ENCODE assay signal across 15 mouse cellular contexts in genomic region chr8:100939533-100939932, GRCm38 (mm10).
A peak's percentile ranks its signal among the peaks of the same experiment; 100 is the strongest.
DNase-seq lines count a peak whose midpoint lies in the region; ATAC-seq and TF ChIP-seq lines count a peak whose summit lies in the region.
"Had no signal": no experiment of that assay in that cellular context is flagged by ENCODE, and none has a peak within 500 bp of the region (broad histone marks: within the 10 kb centered on the region; RNA-seq: fewer than 3 reads in every experiment).

No protein-coding gene starts in this region.

- no peak overlapping the region for H3K4me3 ChIP-seq in forebrain, embryonic 14.5 days (ENCODE audit: low read depth, low read length)
- no peak overlapping the region for H3K4me3 ChIP-seq in midbrain, embryonic 12.5 days
- no peak overlapping the region for H3K4me3 ChIP-seq in heart, adult 2 months
- no peak overlapping the region for H3K4me3 ChIP-seq in thymus, adult 2 months (ENCODE audit: control insufficient read depth, insufficient read depth, low read length)

- TF ChIP-seq EP300 in heart, adult 2 months (IDR thresholded peaks at IDR 0.05; ENCODE audit: insufficient read depth, low read depth, low read length), result no peak

- H3K9ac ChIP-seq in forebrain, embryonic 14.5 days (ENCODE audit: low read length), result no peak overlapping the region
- no peak overlapping the region for H3K9ac ChIP-seq in midbrain, embryonic 12.5 days (replicated peaks)
- no peak overlapping the region for H3K9ac ChIP-seq in heart, adult 2 months (ENCODE audit: low read depth, low read length)
- H3K9ac ChIP-seq: lung, embryonic 14.5 days had no signal

- no peaks in the 10 kb centered on the region for H3K79me2 ChIP-seq in heart, adult 2 months (replicated peaks; ENCODE audit: control insufficient read depth, insufficient read depth, low read length)

- H3K36me3 ChIP-seq in forebrain, embryonic 14.5 days (ENCODE audit: control insufficient read depth, insufficient read depth, low read length), result no peaks in the 10 kb centered on the region
- H3K36me3 ChIP-seq in midbrain, embryonic 12.5 days, result no peaks in the 10 kb centered on the region
- no peaks in the 10 kb centered on the region for H3K36me3 ChIP-seq in heart, adult 2 months (ENCODE audit: control insufficient read depth, insufficient read depth, low read length)
- H3K36me3 ChIP-seq in thymus, adult 2 months (ENCODE audit: control insufficient read depth, insufficient read depth, low read length), result no peaks in the 10 kb centered on the region

- TF ChIP-seq CTCF in heart, adult 2 months (IDR thresholded peaks at IDR 0.05), result no peak
- no peak for TF ChIP-seq CTCF in thymus, adult 2 months (IDR thresholded peaks at IDR 0.05; ENCODE audit: borderline replicate concordance, control insufficient read depth, extremely low read depth, insufficient read depth, low read length, poor library complexity)

- H3K27ac ChIP-seq in forebrain, embryonic 14.5 days (ENCODE audit: low read depth, low read length), result no peak overlapping the region
- H3K27ac ChIP-seq in midbrain, embryonic 12.5 days (replicated peaks), result no peak overlapping the region
- no peak overlapping the region for H3K27ac ChIP-seq in heart, adult 2 months
- no peak overlapping the region for H3K27ac ChIP-seq in thymus, adult 2 months (ENCODE audit: control insufficient read depth, insufficient read depth, low read length)

- no peak overlapping the region for H3K4me2 ChIP-seq in forebrain, embryonic 14.5 days (ENCODE audit: low read length)
- H3K4me2 ChIP-seq in midbrain, embryonic 12.5 days (replicated peaks), result no peak overlapping the region
- H3K4me2 ChIP-seq: lung, embryonic 14.5 days had no signal

- H3K4me1 ChIP-seq in forebrain, embryonic 14.5 days (ENCODE audit: control insufficient read depth, insufficient read depth, low read length), result no peaks in the 10 kb centered on the region
- peaks cover 6% of the 10 kb centered on the region; the same call in 1 of the 2 replicates for H3K4me1 ChIP-seq in midbrain, embryonic 12.5 days
- no peaks in the 10 kb centered on the region for H3K4me1 ChIP-seq in heart, adult 2 months (ENCODE audit: control insufficient read depth, insufficient read depth, low read length)
- no peaks in the 10 kb centered on the region for H3K4me1 ChIP-seq in thymus, adult 2 months (replicated peaks; ENCODE audit: control insufficient read depth, insufficient read depth, low read length)

- peak; percentile 48 for DNase-seq in ES-CJ7 (ENCODE audit: low read depth, low spot score)
- DNase-seq in embryo, embryonic 10.5 days (ENCODE audit: low spot score), result peak; percentile 66
- peak; percentile 75 for DNase-seq in forebrain, embryonic 14.5 days (ENCODE audit: low spot score)
- DNase-seq in heart, adult 2 months, result no peak
- DNase-seq in thymus, adult 2 months, result no peak
- DNase-seq in layer of hippocampus, adult 9-10 months (ENCODE audit: low spot score), result no peak
- no peak for DNase-seq in thymus, postnatal 36 days
- DNase-seq: B cell, adult 2 months; cerebellum, adult 9-11 months; gastrocnemius, postnatal 10 days; kidney, postnatal 14 days; liver; lung, embryonic 14.5 days had no signal

- no peaks in the 10 kb centered on the region for H3K9me3 ChIP-seq in forebrain, embryonic 14.5 days (replicated peaks; ENCODE audit: control insufficient read depth, low read length)
- no peaks in the 10 kb centered on the region for H3K9me3 ChIP-seq in midbrain, embryonic 12.5 days

- ATAC-seq in forebrain, embryonic 14.5 days, result peak; percentile 76
- peak; percentile 97 for ATAC-seq in midbrain, embryonic 12.5 days (ENCODE audit: low FRiP score, low read depth)
- ATAC-seq: inflammation-experienced regulatory T-cells, adult 6 months had no signal

- no peaks in the 10 kb centered on the region for H3K27me3 ChIP-seq in forebrain, embryonic 14.5 days (replicated peaks; ENCODE audit: control insufficient read depth, insufficient read depth, low read length)
- no peaks in the 10 kb centered on the region for H3K27me3 ChIP-seq in midbrain, embryonic 12.5 days
- no peaks in the 10 kb centered on the region for H3K27me3 ChIP-seq in heart, adult 2 months (ENCODE audit: control insufficient read depth, insufficient read depth, low read length)
- H3K27me3 ChIP-seq in thymus, adult 2 months (ENCODE audit: control insufficient read depth, insufficient read depth, low read length), result no peaks in the 10 kb centered on the region

- no peak for TF ChIP-seq POLR2A in heart, adult 2 months (IDR thresholded peaks at IDR 0.05; ENCODE audit: insufficient read depth, low read depth, low read length)
- TF ChIP-seq POLR2A in thymus, adult 2 months (IDR thresholded peaks at IDR 0.05; ENCODE audit: control insufficient read depth, extremely low read depth, insufficient read depth, low read length, poor library complexity), result no peak

- intact Hi-C loops in heart, adult 2 months (cut with DNase I), result no loop called here

- 4% methylated on average over 4 of the region's 4 CpGs for WGBS in forebrain, embryonic 14.5 days
- 16% methylated on average over 4 of the region's 4 CpGs for WGBS in midbrain, embryonic 12.5 days
- whole genome bisulfite sequencing in heart, adult 2 months, result 43% methylated on average over 4 of the region's 4 CpGs
- WGBS in thymus, adult 2 months, result 81% methylated on average over 4 of the region's 4 CpGs

Comparison
In these comparisons a context has a peak if more than half of its experiments do, and no peak if none do; other contexts are left out.
1. DNase-seq: peak in ES-CJ7 (single experiment), embryo, embryonic 10.5 days (single experiment) and forebrain, embryonic 14.5 days (single experiment); none in heart, adult 2 months (0 of 2), thymus, adult 2 months (single experiment), layer of hippocampus, adult 9-10 months (single experiment) and thymus, postnatal 36 days (0 of 2).